Mouse (Mus musculus): ENCODE measurements around the gene Plekhg2. TPM values are rescaled to one million over a fixed set of nuclear protein-coding genes. Genes with fewer than 3 reads are reported as not detected.

Plekhg2 gene
- polyA plus RNA-seq, 1 experiment from 2014 or later, result 35.8 TPM

DNA sequence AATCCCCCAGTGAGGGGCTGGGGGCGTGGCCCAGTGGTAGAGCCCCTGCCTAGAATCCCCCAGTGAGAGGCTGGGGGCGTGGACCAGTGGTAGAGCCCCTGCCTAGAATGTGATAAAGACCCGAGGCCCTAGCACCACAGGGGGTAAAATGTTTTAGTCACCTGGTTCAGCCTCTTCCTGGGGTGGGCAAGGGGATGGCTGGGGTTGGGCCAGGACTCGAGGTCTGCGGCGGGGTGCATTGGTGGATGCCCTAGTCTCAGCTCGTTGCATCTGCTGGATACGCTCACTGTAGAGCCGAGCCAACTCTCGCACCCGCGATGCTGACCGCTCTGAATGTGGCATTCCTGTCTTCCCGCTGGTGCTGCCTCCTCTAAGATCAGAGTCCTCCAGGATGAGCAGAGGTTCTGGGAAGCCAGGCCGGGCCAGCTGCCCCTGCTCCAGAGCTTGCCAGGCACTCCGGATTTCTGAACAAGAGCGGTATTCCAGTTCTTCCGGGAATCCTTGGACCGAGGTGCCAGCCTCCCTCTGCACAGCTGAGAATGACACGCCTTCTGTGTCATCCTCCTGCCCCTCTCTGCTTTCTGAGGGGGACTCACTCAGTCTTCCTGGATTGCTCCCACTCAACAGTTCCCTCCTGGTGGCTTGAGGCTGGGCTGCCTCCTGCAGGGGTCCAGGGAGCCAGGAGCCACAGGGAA, 10.6 kb downstream of the Plekhg2 start:
- H3K27ac ChIP-seq (ENCODE audit: low read length), result no peak overlapping the region
- WGBS, result 90% methylated on average over 20 of the region's 20 CpGs
- ATAC-seq (replicated peaks; ENCODE audit: extremely low read depth, insufficient read depth, low FRiP score), result no peak

GRCm38 (mm10) chr7:28360291-28360690, 12.1 kb downstream of the Plekhg2 start:
- WGBS, result 83% methylated on average over 6 of the region's 6 CpGs
- no peaks in the 10 kb centered on the region for H3K9me3 ChIP-seq (replicated peaks; ENCODE audit: control insufficient read depth, low read length)
- H3K27me3 ChIP-seq (ENCODE audit: control insufficient read depth, insufficient read depth, low read length), result no peaks in the 10 kb centered on the region
- H3K4me3 ChIP-seq (ENCODE audit: low read length), result no peak overlapping the region
- no peak overlapping the region for H3K4me2 ChIP-seq (ENCODE audit: low read depth, low read length)
- H3K27ac ChIP-seq (ENCODE audit: low read length), result no peak overlapping the region
- H3K36me3 ChIP-seq (ENCODE audit: control insufficient read depth, insufficient read depth), result peaks cover 43% of the 10 kb centered on the region
- no peak for ATAC-seq (replicated peaks; ENCODE audit: extremely low read depth, insufficient read depth, low FRiP score)
- no peak overlapping the region for H3K9ac ChIP-seq (ENCODE audit: low read length)
- peaks cover 25% of the 10 kb centered on the region for H3K4me1 ChIP-seq (ENCODE audit: control insufficient read depth, insufficient read depth, low read length)

More for the DNA sequence above, 10.6 kb downstream of the Plekhg2 start:
- H3K9ac ChIP-seq (ENCODE audit: low read length), result no peak overlapping the region
- H3K4me2 ChIP-seq (ENCODE audit: low read depth, low read length), result no peak overlapping the region
- peaks cover 48% of the 10 kb centered on the region for H3K36me3 ChIP-seq (ENCODE audit: control insufficient read depth, insufficient read depth)
- H3K4me3 ChIP-seq (ENCODE audit: low read length), result no peak overlapping the region
- H3K9me3 ChIP-seq (replicated peaks; ENCODE audit: control insufficient read depth, low read length), result no peaks in the 10 kb centered on the region
- no peaks in the 10 kb centered on the region for H3K27me3 ChIP-seq (ENCODE audit: control insufficient read depth, insufficient read depth, low read length)
- H3K4me1 ChIP-seq (ENCODE audit: control insufficient read depth, insufficient read depth, low read length), result peaks cover 22% of the 10 kb centered on the region

GRCm38 (mm10) chr7:28359854-28360253, 12.5 kb downstream of the Plekhg2 start:
- Histone ChIP-seq H3K4me1 (ENCODE audit: control insufficient read depth, insufficient read depth, low read length) (peaks cover 25% of the 10 kb centered on the region), H3K27me3 (ENCODE audit: control insufficient read depth, insufficient read depth, low read length) (no peaks in the 10 kb centered on the region), H3K4me2 (ENCODE audit: low read depth, low read length) (no peak overlapping the region), H3K36me3 (ENCODE audit: control insufficient read depth, insufficient read depth) (peaks cover 39% of the 10 kb centered on the region), H3K27ac (ENCODE audit: low read length) (no peak overlapping the region), H3K4me3 (ENCODE audit: low read length) (no peak overlapping the region), H3K9me3 (replicated peaks; ENCODE audit: control insufficient read depth, low read length) (no peaks in the 10 kb centered on the region), H3K9ac (ENCODE audit: low read length) (no peak overlapping the region)
- no peak for ATAC-seq (replicated peaks; ENCODE audit: extremely low read depth, insufficient read depth, low FRiP score)
- 78% methylated on average over 10 of the region's 10 CpGs for WGBS

GRCm38 (mm10) chr7:28358431-28358830, 14.0 kb downstream of the Plekhg2 start:
- no peaks in the 10 kb centered on the region for H3K27me3 ChIP-seq (ENCODE audit: control insufficient read depth, insufficient read depth, low read length)
- H3K4me2 ChIP-seq (ENCODE audit: low read depth, low read length), result no peak overlapping the region
- ATAC-seq (replicated peaks; ENCODE audit: extremely low read depth, insufficient read depth, low FRiP score), result no peak
- no peak overlapping the region for H3K4me3 ChIP-seq (ENCODE audit: low read length)
- H3K9me3 ChIP-seq (replicated peaks; ENCODE audit: control insufficient read depth, low read length), result no peaks in the 10 kb centered on the region
- peak overlapping the region; percentile 54; the same call in 1 of the 2 replicates for H3K9ac ChIP-seq (ENCODE audit: low read length)
- peaks cover 25% of the 10 kb centered on the region for H3K4me1 ChIP-seq (ENCODE audit: control insufficient read depth, insufficient read depth, low read length)
- WGBS, result 57% methylated on average over 7 of the region's 7 CpGs
- H3K36me3 ChIP-seq (ENCODE audit: control insufficient read depth, insufficient read depth), result peaks cover 44% of the 10 kb centered on the region
- peak overlapping the region; percentile 84 for H3K27ac ChIP-seq (ENCODE audit: low read length)

- Histone ChIP-seq H3K36me3 (ENCODE audit: control insufficient read depth, insufficient read depth) (peaks cover 49% of the 10 kb centered on the region), H3K9ac (ENCODE audit: low read length) (peak overlapping the region; percentile 54), H3K27ac (ENCODE audit: low read length) (peak overlapping the region; percentile 84), H3K4me1 (ENCODE audit: control insufficient read depth, insufficient read depth, low read length) (peaks cover 25% of the 10 kb centered on the region), H3K9me3 (replicated peaks; ENCODE audit: control insufficient read depth, low read length) (no peaks in the 10 kb centered on the region), H3K4me2 (ENCODE audit: low read depth, low read length) (peak overlapping the region; percentile 39), H3K4me3 (ENCODE audit: low read length) (no peak overlapping the region), H3K27me3 (ENCODE audit: control insufficient read depth, insufficient read depth, low read length) (no peaks in the 10 kb centered on the region)
- WGBS, result 2% methylated on average over 5 of the region's 5 CpGs
- peak; percentile 35 for ATAC-seq (replicated peaks; ENCODE audit: extremely low read depth, insufficient read depth, low FRiP score)
These were observed 14.4 kb downstream of the Plekhg2 start for GRCm38 (mm10) chr7:28357984-28358383.

DNA sequence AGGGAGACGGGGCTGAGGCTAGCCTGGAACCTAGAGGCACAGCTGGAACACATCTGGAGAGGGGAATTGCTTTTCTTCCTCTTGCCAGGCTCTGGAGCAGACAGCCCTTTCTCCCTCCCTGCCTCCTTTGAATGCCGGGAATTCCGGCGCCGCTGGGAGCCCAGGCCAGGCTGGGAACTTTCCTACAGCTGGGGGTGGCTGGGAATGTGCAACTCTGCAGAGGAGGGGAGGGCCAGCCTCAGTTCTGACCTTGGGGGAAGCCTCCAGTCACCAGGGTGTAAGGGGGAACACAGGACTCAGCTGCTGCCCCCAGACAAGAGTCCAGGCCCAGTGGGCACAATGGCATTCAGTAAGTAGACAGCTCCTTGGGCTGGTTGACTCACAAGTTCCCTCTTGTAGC, 15.4 kb downstream of the Plekhg2 start:
- Histone ChIP-seq H3K4me1 (ENCODE audit: control insufficient read depth, insufficient read depth, low read length) (peaks cover 22% of the 10 kb centered on the region), H3K27ac (ENCODE audit: low read length) (peak overlapping the region; percentile 84), H3K9me3 (replicated peaks; ENCODE audit: control insufficient read depth, low read length) (no peaks in the 10 kb centered on the region), H3K9ac (ENCODE audit: low read length) (peak overlapping the region; percentile 53), H3K4me3 (ENCODE audit: low read length) (no peak overlapping the region), H3K36me3 (ENCODE audit: control insufficient read depth, insufficient read depth) (peaks cover 51% of the 10 kb centered on the region), H3K4me2 (ENCODE audit: low read depth, low read length) (peak overlapping the region; percentile 24; the same call in 1 of the 2 replicates), H3K27me3 (ENCODE audit: control insufficient read depth, insufficient read depth, low read length) (no peaks in the 10 kb centered on the region)
- ATAC-seq (replicated peaks; ENCODE audit: extremely low read depth, insufficient read depth, low FRiP score), result peak; percentile 67
- WGBS, result 2% methylated on average over 5 of the region's 5 CpGs

DNA sequence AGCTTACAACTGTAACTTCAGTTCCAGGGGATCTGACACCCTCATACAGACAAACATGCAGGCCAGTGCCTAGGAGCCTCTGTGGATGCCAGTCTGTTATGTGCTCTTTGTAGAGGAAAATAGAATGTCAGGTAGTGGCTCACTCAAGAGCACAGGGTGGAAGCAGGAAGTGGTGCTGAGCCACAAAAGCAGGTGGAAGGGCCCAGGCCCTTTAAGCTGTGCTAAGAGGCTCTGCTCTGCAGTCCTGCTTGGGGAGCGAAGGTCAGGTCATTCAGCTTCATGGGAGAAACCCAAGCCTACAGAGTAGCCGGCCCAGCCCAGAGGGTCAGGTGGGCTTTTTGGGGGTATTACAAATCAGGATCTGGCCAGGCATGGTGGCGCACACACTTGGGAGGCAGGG, 17.2 kb downstream of the Plekhg2 start:
- peaks cover 30% of the 10 kb centered on the region for H3K4me1 ChIP-seq (ENCODE audit: control insufficient read depth, insufficient read depth, low read length)
- H3K4me3 ChIP-seq (ENCODE audit: low read length), result no peak overlapping the region
- peaks cover 39% of the 10 kb centered on the region for H3K36me3 ChIP-seq (ENCODE audit: control insufficient read depth, insufficient read depth)
- H3K27me3 ChIP-seq (ENCODE audit: control insufficient read depth, insufficient read depth, low read length), result no peaks in the 10 kb centered on the region
- no peak overlapping the region for H3K27ac ChIP-seq (ENCODE audit: low read length)
- H3K4me2 ChIP-seq (ENCODE audit: low read depth, low read length), result no peak overlapping the region
- 90% methylated on average over 3 of the region's 3 CpGs for WGBS
- no peak for ATAC-seq (replicated peaks; ENCODE audit: extremely low read depth, insufficient read depth, low FRiP score)
- no peak overlapping the region for H3K9ac ChIP-seq (ENCODE audit: low read length)
- no peaks in the 10 kb centered on the region for H3K9me3 ChIP-seq (replicated peaks; ENCODE audit: control insufficient read depth, low read length)

DNA sequence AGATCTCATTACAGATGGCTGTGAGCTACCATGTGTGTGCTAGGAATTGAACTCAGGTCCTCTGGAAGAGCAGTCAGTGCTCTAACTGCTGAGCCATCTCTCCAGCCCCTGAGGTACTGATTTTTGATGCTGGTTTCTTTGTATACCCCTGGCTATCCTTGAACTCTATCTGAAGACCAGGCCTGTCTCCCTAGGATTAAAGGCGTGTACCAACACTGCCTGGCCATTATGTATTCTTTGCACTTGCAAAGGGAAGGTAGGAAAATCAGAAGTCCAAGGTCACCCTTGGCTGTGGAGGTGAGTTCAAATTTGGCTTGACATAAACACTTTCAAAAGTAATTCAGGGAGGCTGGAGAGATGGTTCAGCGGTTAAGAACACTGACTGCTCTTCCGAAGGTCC, 17.8 kb downstream of the Plekhg2 start:
- no peak overlapping the region for H3K27ac ChIP-seq (ENCODE audit: low read length)
- 91% methylated on average over 3 of the region's 3 CpGs for WGBS
- H3K36me3 ChIP-seq (ENCODE audit: control insufficient read depth, insufficient read depth), result peaks cover 33% of the 10 kb centered on the region
- no peak overlapping the region for H3K4me3 ChIP-seq (ENCODE audit: low read length)
- no peak overlapping the region for H3K9ac ChIP-seq (ENCODE audit: low read length)
- no peaks in the 10 kb centered on the region for H3K27me3 ChIP-seq (ENCODE audit: control insufficient read depth, insufficient read depth, low read length)
- no peaks in the 10 kb centered on the region for H3K9me3 ChIP-seq (replicated peaks; ENCODE audit: control insufficient read depth, low read length)
- peaks cover 35% of the 10 kb centered on the region for H3K4me1 ChIP-seq (ENCODE audit: control insufficient read depth, insufficient read depth, low read length)
- H3K4me2 ChIP-seq (ENCODE audit: low read depth, low read length), result no peak overlapping the region
- ATAC-seq (replicated peaks; ENCODE audit: extremely low read depth, insufficient read depth, low FRiP score), result no peak

DNA sequence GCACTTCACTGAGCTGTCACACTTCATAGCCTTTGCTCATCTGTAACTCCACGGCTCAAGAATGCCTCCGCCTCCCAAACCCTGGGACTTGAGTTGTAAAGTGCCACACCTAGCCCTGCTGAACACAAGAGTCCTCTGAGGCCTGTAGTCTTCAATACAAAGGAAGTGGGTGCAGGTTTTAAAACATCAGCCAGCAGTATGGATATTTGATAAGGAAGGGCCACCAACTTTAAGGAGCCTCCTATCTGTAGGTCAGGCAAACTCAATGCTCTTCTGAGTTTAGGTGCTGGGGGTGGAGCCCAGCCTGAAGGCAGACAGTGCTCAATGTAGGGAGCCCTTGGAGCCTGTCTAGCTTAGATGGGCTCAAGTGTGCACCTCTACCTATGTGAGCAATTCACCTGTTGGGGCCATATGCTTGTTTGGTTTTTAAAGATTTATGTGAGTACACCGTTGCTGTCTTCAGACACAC, 18.3 kb downstream of the Plekhg2 start:
- H3K27me3 ChIP-seq (ENCODE audit: control insufficient read depth, insufficient read depth, low read length), result no peaks in the 10 kb centered on the region
- H3K9me3 ChIP-seq (replicated peaks; ENCODE audit: control insufficient read depth, low read length), result no peaks in the 10 kb centered on the region
- no peak overlapping the region for H3K4me2 ChIP-seq (ENCODE audit: low read depth, low read length)
- no peak overlapping the region for H3K9ac ChIP-seq (ENCODE audit: low read length)
- no peak for ATAC-seq (replicated peaks; ENCODE audit: extremely low read depth, insufficient read depth, low FRiP score)
- no peak overlapping the region for H3K4me3 ChIP-seq (ENCODE audit: low read length)
- peaks cover 36% of the 10 kb centered on the region for H3K4me1 ChIP-seq (ENCODE audit: control insufficient read depth, insufficient read depth, low read length)
- H3K36me3 ChIP-seq (ENCODE audit: control insufficient read depth, insufficient read depth), result peaks cover 29% of the 10 kb centered on the region
- H3K27ac ChIP-seq (ENCODE audit: low read length), result no peak overlapping the region
- 88% methylated on average over 3 of the region's 3 CpGs for WGBS
